Mouse (Mus musculus): Measurements from ENCODE around the gene Arnt2. TPM values are rescaled to one million over a fixed set of nuclear protein-coding genes. Genes with fewer than 3 reads are reported as not detected.

The Arnt2 gene
- total RNA-seq, 2 experiments from 2014 or later, result 24.0 to 27.3 TPM

DNA sequence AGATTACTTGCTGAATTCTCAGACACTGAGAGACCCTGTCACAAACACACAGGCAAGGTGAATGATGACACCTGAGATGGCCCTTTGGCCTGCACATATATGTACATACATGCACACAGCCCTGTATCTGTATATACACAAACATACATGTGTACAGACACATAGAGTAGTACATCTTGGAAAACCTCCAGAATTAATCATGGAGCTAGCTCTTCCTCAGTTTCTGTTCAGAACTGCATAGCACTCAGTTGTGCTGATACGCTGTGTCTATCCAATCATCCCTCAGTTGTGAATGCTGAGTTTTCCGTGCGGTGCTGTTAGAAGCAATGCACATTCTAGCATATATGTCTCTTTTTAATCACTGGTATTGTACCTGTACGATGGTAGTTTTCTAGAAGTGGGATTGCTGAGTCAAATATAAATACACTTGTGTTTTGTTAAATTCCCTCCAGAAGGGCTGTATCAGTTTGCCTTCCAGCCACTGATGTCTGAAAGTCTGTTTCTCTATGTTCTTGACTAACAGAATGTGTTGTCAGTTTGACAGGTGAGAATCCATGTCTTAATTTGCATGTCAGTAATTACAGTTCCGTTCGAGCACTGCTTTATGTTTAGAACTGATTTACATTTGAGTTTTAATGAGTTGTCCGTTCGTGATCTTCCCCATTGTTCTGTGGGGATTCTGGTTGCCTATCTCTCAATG, 123.3 kb downstream of the Arnt2 start:
- DNase-seq, result no peak

DNA sequence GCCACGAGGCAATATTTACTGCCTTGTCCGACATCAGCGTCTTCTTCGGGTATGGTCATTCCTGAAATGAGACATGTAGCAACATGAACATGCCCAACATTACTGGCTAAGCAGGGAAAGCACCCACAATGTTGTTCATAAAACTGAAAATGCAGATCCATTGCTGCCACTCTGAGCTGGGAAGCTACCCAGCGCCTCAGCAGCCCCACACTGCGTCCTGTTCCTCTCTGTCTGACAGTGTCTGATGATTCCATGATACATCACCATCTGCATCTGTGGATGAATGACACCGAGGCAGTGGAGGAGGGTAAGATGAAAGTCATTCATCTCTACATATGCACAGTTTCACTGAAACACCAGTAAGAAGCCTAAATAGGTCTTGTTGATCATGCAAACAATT, 124.2 kb downstream of the Arnt2 start:
- DNase-seq, result no peak

DNA sequence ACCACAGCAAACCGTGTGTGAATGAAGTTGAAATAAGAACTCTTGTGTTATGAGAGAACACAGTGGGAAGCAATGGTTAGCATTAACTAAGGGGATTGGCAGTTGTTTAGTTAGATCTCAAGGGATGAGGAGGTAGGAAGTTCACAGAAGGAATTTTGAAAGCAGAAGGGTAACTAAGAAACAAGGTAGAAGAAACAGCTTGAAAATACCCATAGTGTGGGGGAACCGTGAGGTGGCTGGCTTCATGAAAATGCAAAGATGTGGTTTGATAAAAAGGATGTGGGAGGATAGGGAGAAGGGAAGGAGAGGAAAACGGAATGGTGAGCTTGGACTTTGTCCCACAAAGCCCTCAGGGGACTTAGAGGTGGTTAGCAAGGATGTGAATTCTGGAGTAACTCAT, 125.0 kb downstream of the Arnt2 start:
- no peak for DNase-seq

DNA sequence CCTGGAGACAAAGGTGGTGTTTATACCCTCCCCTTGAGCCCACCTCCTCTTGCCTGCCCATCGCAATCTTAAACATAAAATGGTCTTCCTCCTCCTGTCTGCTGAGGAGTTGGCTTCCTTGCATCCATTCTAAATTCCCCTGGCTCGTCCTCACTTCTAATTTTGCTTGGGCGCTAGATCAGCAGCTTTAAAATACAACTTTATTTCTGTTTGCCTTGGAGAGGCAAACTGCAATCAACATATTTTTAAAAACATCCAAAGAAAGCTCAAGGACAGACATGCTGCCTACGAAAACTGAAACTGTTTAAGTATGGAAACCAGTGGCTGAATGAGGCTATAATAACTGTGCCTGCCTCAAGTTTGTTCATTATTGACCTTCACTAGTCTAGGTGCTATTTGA, 127.7 kb downstream of the Arnt2 start:
- DNase-seq, result no peak

DNA sequence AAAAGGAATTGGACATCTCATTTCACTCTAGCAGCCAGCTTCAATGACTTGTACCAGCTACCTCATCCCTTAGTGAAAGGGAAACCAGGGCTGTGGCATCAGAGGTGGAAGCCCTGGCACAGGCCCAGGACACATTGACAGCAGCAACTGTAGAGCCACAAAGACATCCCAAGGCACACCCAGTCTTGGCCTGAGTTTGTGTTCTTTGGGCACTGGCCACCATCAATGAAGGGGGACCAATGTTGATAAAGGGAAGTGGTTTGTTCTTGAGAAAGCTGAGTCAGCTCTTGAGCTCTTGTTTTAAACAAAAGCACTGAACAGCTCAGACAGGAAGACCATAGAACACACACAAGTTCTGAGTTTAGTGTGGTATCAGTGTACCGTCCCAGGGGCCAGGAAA, 130.7 kb downstream of the Arnt2 start:
- no peak for DNase-seq

DNA sequence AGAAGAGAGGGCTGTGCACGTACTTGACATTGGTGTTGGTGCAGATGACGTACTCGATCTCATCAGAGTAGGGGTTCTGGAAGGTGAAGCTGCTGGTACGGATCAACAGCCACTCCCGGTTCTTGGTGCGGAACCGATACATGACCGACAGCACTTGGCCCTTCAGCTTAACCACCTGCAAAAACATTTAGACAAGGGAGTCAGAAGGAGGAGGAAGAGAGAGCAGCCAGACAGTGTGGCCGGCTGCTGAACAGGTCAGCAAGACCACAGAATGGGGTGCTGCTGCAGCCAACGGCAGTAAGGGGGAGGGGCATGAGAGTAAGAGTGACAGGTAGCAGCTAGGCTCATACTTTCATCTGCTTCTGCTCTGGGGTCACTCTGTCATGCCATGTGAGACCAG, 134.7 kb downstream of the Arnt2 start:
- no peak for DNase-seq

DNA sequence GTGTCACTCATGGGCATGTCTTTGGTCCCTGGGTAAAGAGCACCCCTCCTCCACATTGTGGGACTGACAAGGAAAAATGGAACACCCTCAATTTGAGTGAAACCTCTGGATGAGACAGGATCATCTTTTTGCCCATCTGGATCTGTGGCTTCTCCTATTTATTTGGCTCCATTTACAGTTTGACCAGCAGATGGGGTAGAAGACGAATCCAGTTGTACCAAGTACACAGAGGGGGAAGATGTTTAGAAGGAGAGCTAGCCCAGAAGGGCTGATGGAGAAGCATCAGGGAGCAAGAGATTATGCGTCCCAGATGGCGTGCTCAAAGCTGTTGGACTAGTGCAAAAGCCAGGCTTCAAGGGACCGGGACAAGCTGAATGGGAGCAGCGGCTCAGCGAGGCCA, 136.0 kb downstream of the Arnt2 start:
- DNase-seq, result no peak

DNA sequence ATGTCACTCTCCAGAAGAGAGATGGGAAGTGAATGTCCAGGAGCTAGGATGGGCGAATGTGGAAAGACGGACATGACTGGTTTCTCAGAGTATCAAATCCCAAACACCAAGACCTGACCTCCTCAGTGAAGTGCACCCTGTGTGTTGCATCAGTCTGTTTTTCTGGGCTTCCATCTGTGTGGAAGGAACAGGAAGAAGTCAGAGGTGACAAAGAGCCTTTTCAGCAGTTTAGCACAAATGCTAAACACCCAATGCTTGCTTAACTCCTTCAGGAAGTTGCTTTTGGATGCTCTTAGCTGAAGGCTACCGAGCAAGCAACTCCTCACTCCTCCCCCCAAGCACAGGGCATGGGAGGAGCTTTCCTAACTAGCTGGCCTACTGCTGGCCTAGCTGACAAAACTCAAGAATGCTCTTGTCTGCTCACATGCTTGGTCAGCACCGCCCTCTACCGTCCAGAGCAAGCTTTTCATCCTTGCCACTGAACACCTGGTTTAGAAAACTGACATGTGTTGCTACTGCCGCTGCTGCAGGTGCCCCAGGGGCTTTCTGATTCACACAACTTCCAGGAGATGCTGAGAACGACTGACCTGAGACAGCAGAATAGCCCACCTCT, 137.7 kb downstream of the Arnt2 start:
- peak; percentile 82 to 86 for DNase-seq

DNA sequence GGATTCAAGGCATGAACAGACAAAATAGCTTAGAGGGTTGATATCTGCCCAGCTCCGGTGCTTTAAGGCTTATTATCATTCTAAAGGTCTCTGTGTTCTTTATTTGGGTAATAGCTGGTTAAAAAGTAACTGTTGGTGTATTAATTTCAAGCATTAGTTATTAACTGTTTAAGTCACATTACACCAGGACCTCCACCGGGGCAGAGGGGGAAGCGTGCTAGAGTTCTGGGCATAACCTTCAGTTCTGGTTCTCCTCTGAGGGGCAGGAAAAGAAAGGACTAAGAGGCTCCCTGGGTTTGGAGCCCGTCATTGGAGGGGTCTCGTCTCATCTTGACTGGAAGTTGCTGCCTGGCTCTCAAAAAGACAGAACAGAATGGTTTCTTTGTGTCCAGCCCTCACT, 138.5 kb downstream of the Arnt2 start:
- no peak for DNase-seq

DNA sequence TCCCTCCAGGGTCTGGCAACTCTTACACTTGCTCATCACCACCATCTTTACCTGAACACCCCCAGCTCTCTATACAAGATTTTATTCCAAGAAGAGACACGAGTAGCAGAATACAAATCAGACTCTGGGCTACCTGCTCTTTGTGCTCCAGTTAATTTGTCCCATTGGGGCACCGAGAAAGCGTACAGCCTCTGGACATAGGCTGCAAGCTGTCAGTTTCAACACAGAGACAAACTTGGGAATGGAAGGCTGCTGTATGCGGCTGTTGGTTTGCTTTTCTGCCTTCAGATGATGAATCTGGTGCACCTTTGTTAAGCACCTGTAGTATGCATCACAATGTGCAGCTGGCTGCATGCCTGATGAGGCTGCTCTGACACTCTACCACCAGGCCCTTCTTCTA, 146.5 kb downstream of the Arnt2 start:
- DNase-seq, result no peak

DNA sequence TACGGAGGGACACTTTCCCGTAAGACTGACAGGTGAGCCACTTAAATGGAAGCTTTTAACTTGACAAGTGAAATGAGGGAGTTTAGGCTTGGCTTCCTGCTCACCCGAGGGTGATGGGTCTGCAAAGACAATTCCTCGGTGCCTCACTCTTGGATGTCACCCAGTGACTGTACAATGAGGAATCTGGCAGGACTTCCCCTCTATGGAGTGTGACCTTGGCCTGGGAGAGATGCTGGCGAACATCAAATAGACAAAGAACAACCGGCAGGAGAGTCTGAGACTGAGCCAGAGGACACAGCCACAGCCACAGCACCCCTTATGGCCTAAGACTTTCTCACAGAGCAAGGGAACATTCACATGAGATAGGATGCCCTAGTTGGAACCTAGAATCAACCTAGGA, 148.6 kb downstream of the Arnt2 start:
- peak; percentile 50 to 51 for DNase-seq

DNA sequence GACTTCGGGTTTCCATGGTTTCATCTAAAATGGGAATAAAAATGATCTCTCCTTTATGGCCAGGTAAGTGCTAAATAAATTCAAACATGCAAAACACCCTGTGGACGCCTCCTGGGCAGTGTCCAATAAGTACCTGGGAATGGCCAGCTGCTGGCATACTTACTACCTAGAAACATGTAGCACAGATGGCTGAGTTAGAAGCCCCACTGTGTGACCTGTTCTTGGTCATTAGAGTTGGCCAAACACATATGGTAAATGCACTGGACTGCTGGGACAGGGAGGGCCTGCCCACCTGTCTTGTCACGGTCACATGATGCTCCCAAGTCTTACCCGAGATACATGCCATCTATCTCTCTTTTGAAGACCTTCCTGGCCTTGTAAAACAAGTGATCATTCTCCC, 149.6 kb downstream of the Arnt2 start:
- no peak for DNase-seq

DNA sequence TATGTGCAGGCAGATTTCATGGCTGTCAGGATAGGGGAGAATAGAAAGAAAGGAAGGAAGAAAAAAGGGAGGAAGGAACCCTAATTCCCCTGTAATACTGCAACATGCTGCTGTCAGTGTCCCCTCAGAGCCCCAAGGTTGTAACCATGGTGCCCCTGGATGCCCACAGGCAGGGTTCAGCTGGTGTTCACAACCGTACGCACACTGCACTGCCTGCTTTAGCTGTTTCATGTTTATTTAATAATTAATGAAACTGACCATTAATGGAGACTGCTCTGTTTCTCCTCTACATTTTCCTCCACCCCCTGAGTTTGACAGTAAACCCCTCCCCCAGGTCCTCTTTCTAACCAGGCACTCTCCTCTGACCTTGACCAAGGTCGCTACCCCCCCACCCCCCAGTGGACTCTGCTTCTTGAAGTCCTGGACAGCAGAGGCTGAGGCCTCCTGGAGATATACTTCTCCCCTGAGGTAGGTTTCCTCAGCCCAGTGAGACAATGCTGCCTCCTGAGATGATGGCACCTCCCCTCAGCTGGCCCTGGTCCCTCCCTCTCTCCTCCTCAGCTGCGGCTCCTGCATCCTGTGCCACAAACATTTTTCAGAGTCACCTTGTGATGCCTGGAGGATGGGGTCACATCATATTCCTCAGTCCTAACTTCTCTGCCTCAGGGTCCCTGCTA, 150.5 kb downstream of the Arnt2 start:
- no peak for DNase-seq

DNA sequence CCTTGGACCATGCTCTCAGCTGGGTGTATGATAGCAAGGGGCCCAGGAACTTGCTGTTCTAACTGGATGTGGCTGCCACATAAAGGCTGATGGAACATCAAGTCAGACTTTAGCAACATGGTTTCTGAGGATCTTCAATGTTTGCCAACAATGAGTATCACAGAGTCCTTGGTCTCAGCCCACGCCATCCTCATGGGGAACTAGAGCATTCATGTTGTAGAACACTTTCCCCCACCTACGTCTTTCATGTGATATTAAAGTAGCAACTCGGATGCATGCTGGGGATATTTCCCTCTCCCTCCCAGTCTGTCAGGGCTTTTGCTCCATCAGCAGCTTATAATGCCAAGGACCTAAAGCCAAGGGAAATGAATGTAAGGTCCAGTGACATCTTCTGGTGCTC, 153.3 kb downstream of the Arnt2 start:
- no peak for DNase-seq

DNA sequence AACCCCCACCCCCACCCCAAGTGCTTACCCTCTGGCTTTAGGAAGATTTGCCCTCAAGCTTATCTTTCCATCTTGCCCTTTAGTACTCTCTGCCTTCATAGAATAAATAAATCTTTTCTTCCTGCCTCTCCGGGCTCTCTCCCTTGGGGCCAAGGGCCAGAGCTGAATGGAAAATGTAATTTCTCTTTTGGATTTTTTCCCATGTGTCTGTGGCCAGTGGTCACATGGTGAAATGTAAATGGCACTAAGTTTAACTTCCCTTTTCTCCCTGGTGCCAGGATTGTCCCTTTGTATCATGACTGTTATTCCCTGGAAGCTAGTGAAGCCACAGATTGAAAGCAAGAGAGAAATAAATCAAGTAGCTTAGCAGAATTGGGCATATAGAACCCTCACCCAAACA, 153.7 kb downstream of the Arnt2 start:
- no peak for DNase-seq

DNA sequence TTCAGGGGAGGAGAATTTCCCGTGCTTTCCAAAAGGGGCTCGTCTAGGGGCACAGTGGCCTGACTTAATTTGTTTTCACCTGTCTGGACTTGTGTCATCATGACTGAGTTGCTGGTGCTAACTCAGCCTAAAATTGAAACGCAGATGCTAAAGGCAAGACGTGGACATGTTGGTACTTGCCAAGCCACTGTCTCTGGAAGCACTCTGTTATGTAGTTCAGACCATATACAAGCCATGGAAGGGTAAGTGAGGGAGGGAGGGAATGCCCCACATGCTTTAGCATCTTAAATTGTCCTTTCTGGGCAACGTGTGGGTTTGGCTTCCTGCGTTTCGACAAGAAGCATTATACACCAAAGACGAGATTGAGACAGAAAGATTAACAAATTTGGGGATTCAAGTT, 155.1 kb downstream of the Arnt2 start:
- no peak for DNase-seq

DNA sequence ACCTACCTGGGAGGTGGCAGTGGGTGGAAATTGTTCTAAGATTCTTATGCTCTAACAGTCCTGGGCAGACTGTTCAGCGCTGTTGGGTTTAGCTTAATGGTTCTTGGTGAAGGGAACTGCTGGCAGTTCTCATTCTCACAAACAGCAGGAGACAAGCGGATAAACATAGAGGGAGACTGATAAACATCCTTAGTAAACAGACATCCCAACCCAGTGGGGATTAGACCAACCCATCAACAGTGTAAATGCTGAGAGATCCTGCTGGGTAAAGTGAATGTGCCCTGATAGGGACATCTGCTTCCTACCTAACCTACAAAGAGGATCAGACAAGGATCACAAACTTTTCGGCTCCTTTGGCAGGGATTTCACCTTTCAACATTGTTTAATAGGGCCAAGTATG, 155.7 kb downstream of the Arnt2 start:
- no peak for DNase-seq

DNA sequence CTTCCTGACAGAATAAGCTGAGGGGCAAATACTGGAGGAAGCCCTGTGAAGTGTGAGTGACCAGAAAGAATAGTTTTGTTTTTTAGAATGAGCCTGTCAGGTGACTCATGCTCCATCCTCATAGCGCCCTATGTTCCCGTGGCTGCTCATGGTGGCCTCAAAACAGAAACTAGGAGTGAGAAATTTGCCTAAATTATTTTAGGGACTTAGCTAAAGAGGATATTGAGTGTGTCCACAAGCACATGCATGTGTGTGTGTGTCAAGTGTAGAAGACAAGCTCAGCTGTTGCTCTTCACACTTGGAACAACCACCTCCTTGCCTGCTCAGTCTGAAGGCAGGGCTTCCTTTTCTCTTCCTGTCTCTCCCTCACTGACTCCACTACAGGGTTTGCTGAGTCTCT, 158.3 kb downstream of the Arnt2 start:
- DNase-seq, result no peak

DNA sequence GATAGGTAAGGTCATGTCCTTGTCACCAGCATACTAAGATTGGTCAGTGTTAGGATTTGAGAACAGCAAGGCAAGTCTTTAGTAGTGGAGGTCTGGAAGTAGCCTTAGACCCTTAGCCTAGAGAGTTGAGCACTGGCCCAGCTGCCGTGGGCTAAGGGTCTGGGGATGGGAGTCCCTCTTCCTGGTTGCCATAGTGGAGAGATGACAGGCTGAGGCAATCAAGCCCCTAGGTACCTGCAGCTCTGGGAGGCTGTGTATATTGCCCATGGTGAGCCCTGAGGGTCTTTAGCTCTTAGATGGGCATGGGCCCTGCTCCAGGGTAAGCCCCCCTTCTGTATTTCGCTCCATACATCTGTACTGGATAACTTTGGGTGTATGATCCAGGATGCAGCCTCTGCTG, 159.2 kb downstream of the Arnt2 start:
- DNase-seq, result no peak

DNA sequence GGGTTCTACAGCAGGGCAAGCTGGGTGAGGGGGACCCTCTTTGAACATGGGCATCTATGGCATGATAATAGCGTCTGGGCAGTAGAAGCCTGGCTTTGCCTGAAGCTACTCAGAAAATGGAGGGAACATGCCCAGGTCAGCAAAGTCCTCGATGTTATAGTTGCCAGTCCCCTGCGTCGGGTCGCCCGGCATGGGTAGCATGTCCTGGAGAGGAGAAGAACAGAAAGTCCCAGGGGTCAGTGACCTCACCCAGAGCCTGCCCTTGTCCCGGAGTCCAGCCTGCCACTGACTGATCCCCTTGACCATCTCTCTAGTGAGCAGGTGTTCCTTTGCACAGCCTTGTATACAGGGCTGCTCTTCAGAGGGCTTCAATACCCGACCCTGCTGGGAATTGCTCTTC, 160.0 kb downstream of the Arnt2 start:
- no peak for DNase-seq

DNA sequence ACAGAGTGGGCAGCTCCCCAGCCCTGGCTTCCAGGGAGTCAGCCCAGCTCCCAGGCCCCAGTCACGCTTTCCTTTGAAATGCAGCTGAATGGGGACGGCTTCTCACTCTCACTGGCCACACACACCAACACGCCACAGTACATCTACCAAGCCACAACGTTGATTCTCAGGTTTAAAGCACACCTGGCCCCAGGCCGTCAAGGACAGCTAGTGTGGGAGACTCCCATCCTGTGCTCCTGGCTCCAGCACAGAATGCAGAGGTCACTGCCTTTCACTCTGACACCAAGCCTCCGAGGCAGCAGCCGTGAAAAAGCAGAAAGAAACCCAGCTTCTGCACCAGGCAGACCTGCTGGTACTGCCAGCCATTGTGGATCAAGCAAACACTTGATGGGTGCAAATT, 160.6 kb downstream of the Arnt2 start:
- DNase-seq, result no peak

DNA sequence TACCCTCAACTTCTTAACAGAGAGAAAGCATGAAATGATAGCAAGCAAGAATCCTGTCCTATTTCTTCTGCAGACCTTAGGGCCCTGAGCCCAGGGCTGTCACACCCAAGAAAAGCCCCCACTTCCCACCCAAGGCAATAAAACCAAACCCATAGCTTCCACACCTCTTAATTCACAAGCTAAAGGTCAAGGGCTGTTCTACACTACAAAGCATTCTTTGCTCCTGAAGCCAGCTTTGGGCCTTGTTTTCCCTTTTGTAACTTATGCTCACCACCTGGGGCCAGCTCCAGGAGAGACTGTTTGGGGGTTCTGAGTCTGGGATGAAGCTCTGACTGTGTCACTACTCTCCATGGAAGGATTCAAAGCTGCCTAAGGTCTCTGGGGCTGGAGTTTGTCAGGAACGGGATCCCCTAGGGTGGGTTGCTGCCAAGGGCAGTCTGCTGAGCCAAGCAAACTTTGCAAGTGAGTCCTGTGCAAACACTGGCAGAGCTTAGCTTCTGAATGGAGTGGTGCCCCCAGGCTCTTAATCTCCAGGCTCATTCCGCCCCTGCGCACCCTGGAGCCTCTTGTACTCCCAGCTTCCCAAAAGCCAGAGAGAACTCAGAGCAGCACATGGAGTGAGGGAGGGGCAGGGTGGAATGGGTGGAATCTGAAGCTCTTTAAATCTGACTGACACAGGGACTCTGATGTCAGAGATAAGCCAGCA, 161.9 kb downstream of the Arnt2 start:
- no peak for DNase-seq

DNA sequence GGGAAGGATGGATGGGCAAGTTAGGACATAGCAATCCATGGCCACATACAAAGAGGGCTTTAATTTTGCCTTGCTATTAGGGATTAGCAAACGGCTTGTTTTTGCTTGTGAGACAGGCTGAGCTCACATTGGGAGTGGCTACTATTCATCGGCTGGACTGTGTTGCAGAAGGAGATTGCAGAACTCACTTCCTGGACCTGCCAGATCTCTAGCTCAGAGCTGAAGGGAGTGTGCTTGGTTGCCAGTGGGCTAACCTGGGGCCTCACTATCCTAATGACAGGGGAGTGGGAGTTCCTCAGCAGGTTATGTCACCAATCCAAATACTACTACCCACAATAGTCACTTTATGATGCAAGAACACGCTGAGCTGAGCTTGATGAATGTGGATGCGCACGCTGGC, 163.1 kb downstream of the Arnt2 start:
- no peak for DNase-seq
